Mouse (Mus musculus): ENCODE data around the gene Sgcb.

- TF ChIP-seq CTCF (IDR thresholded peaks at IDR 0.05; ENCODE audit: insufficient read depth, low read depth, low read length) (no peak), POLR2A (IDR thresholded peaks at IDR 0.05; ENCODE audit: insufficient read depth, low read depth, low read length) (no peak)
Observed at GRCm38 (mm10) chr5:73669386-73669785, 21.8 kb upstream of the Sgcb start.
